Mouse (Mus musculus) activated CD4-positive, CD25-positive, alpha-beta regulatory T cell, adult 4 months (primary cell): ENCODE data around the gene Kif2b. TPM values are rescaled to one million over a fixed set of nuclear protein-coding genes. Genes with fewer than 3 reads are reported as not detected.

ENCODE experiments used
- ATAC-seq: one replicate; pipeline ENCODE4 v1.8.0; 2017
- polyA plus RNA-seq, 2 experiments: library from polyadenylated mRNA; unstranded; fragments of 100-300 nt; shearing (Covaris generic); gene quantifications; one replicate each; pipeline ENCODE4 v1.2.1; 2017

The Kif2b gene
- not detected for polyA plus RNA-seq

GRCm38 (mm10) chr11:91577317-91577716 is at the start of gene Kif2b:
Gene Kif2b (minus strand): TSS chr11:91577558.
- no peak for ATAC-seq

DNA sequence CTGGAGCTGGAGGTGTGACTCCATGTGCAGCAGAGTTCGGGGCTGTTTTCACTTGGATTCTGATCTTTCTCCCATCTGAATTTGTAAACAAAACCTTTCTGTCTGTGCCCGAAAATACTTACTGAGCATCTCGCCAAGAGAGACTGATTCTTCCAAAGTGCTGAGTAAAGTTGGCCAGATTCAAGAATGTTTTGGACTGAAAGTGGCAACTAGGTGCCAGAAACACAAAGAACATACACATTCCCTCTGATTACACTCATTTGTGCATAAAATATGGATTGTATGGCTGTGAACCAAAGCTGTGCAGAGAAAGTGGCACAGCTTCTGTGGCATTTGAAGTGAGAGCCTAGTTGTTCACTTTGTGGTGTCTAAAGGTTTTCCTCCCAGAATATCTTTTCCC is 15.7 kb upstream of the Kif2b start:
- no peak for ATAC-seq

DNA sequence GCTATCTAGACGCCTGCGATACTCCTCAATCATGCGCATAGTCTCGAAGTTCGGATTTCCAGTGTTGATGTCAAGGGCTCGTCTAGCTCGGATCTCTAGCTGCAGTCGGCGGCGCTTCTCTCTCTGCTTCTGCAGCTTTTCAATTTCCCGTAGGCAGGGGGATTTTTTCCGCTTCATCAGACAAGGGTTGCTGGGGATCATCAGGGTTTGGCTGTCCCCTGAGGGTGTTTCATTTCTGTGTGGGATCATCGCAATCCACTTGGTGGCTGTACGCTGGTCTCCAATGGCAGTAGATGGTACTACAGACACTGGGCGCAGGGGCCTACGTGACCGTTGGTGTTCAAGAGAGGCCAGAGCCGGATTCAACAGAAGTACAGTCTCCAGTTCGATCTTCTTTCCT is 502 bp downstream of the Kif2b start:
- ATAC-seq, result no peak

- ATAC-seq, result no peak
These were observed 2.0 kb downstream of the Kif2b start for GRCm38 (mm10) chr11:91575406-91575805.

- ATAC-seq, result no peak
These were observed 2.9 kb downstream of the Kif2b start for GRCm38 (mm10) chr11:91574477-91574876.

DNA sequence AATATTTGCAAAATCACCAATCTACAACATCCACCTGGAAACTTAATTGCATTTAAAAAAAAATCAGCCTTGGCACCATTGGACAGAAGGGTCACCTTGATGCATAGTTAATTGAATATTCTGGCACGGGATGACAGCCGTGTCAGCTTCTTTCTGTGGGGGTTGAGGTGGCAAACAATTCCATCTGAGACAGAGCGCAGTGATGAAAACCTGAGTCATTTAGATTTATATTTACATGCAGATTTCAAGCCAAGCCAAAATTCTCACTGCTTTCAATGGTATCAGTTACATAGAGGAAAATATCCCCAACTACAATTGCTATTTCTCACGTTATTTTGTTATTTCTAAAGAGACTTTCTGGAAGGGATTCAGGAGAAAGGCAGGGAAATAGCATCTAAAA is 46.6 kb downstream of the Kif2b start:
- no peak for ATAC-seq
